Mouse (Mus musculus) forebrain, embryonic 16.5 days (tissue): ENCODE data around the gene Cd47. TPM values are rescaled to one million over a fixed set of nuclear protein-coding genes. Genes with fewer than 3 reads are reported as not detected.

ENCODE experiments used
- ATAC-seq: fragments of 200-750 bp; cut with Nextera tagmentation; 2 replicates; pipeline ENCODE4 v1.8.0; 2017; ENCODE audit warnings: mild to moderate bottlenecking, moderate library complexity
- H3K27ac ChIP-seq: fragments of 300-500 bp; sonication (generic); 2 replicates; pipeline ENCODE4 v1.5.1; 2014; ENCODE audit warnings: low read length, control low read depth
- H3K27me3 ChIP-seq: fragments of 300-500 bp; sonication (generic); replicated peaks from 2 replicates; pipeline ENCODE4 v1.6.1; 2014; ENCODE audit warnings: low read length; ENCODE audit not compliant: control insufficient read depth, insufficient read depth
- H3K36me3 ChIP-seq: fragments of 300-500 bp; sonication (generic); 2 replicates; pipeline ENCODE4 v1.6.1; 2014; ENCODE audit not compliant: control insufficient read depth, insufficient read depth
- H3K4me1 ChIP-seq: fragments of 300-500 bp; sonication (generic); replicated peaks from 2 replicates; pipeline ENCODE4 v1.6.1; 2014; ENCODE audit warnings: low read length; ENCODE audit not compliant: control insufficient read depth, insufficient read depth
- H3K4me2 ChIP-seq: fragments of 300-500 bp; sonication (generic); 2 replicates; pipeline ENCODE4 v1.6.1; 2014; ENCODE audit warnings: mild to moderate bottlenecking, low read length, control low read depth
- H3K4me3 ChIP-seq: fragments of 300-500 bp; sonication (generic); replicated peaks from 2 replicates; pipeline ENCODE4 v1.5.1; 2014; ENCODE audit warnings: mild to moderate bottlenecking, low read length, control low read depth
- H3K9ac ChIP-seq: fragments of 300-500 bp; sonication (generic); replicated peaks from 2 replicates; pipeline ENCODE4 v1.6.1; 2014; ENCODE audit warnings: low read depth, low read length, control low read depth
- H3K9me3 ChIP-seq: fragments of 300-500 bp; sonication (generic); 2 replicates; pipeline ENCODE4 v1.6.1; 2016; ENCODE audit warnings: low read length; ENCODE audit not compliant: control insufficient read depth
- WGBS: fragments of 180-500 bp; shearing (Covaris S2); extraction: QIAGEN DNeasy Blood & Tissue Kit; methylation state at CpG from one replicate; pipeline ENCODE4 v1.1.7; 2014; 5-methylcytosine and 5-hydroxymethylcytosine counted together
- polyA plus RNA-seq: library from polyadenylated mRNA; unstranded; fragments of >200 nt; fragmentation: Nextera tagmentation; extraction: Ambion mirVana; gene quantifications from 2 replicates; pipeline ENCODE4 v1.2.1, GENCODE M21; 2015

Gene Cd47
- polyA plus RNA-seq, 1 experiment from 2014 or later: 131 TPM

DNA sequence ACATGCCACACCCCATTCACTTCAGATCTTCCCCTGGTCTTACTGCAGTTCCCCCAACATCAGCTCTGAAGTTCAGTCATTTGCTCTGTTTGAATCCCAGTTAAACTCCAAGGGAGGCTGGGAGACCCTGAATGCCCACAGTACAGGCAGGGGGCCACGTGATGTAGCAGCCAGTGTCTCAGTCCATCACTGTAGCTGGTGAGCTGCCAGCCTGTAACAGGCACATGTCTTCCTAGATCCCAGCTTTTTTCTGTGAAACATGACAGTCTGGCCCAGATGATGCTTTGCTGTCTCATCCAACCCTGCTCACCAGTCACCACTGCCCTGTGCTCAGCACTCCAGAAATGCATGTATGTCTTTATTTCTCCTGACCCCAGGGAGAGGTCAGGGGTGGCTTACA is 124.6 kb downstream of the Cd47 start:
- ATAC-seq: peak; percentile 48; the same call in 1 of the 2 replicates
- Histone ChIP-seq H3K9me3 (no peaks in the 10 kb centered on the region; the same call in 1 of the 2 replicates), H3K9ac (no peak overlapping the region), H3K27ac (no peak overlapping the region), H3K27me3 (no peaks in the 10 kb centered on the region), H3K4me3 (no peak overlapping the region), H3K4me1 (0 out of 2 replicates have a peak, but pooled peaks cover 4% of the 10 kb centered on the region), H3K36me3 (no peaks in the 10 kb centered on the region), H3K4me2 (no peak overlapping the region)
- 36% methylated on average over 1 of the region's 1 CpGs for WGBS

DNA sequence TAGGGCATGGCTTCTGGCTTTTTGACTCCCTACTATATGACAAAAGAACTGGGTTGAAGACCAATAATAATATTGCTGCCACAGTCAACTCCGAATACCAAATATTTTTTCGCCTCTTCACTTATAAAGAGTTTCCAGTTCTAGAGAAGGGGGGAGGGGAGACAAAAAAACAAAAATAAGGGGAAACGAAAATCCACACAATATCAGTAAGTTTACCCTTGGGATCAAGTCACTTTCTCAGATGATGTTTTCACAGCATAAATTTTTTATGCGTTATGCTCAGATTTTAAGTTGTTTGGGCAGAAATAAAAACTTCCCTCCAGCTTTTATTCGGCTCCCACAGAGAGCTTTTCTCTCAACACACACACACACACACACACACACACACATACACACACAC is 132.9 kb downstream of the Cd47 start:
- 0 out of 2 replicates have a peak, but pooled peaks cover 6% of the 10 kb centered on the region for H3K4me1 ChIP-seq
- no peak overlapping the region for H3K4me2 ChIP-seq
- H3K9ac ChIP-seq: no peak overlapping the region
- WGBS: 86% methylated on average over 5 of the region's 5 CpGs
- H3K4me3 ChIP-seq: no peak overlapping the region
- no peaks in the 10 kb centered on the region for H3K27me3 ChIP-seq
- no peaks in the 10 kb centered on the region; the same call in 1 of the 2 replicates for H3K9me3 ChIP-seq
- H3K36me3 ChIP-seq: no peaks in the 10 kb centered on the region
- H3K27ac ChIP-seq: no peak overlapping the region
- no peak for ATAC-seq

- Histone ChIP-seq H3K27ac (no peak overlapping the region), H3K4me3 (no peak overlapping the region), H3K4me1 (0 out of 2 replicates have a peak, but pooled peaks cover 6% of the 10 kb centered on the region), H3K9me3 (no peaks in the 10 kb centered on the region), H3K36me3 (no peaks in the 10 kb centered on the region), H3K4me2 (no peak overlapping the region), H3K27me3 (no peaks in the 10 kb centered on the region), H3K9ac (no peak overlapping the region)
- 88% methylated on average over 6 of the region's 6 CpGs for WGBS
- no peak for ATAC-seq
Observed at GRCm38 (mm10) chr16:49936008-49936443, 135.7 kb downstream of the Cd47 start.

- Histone ChIP-seq H3K9me3 (no peaks in the 10 kb centered on the region), H3K36me3 (no peaks in the 10 kb centered on the region), H3K27me3 (no peaks in the 10 kb centered on the region), H3K9ac (no peak overlapping the region), H3K4me2 (no peak overlapping the region), H3K4me1 (0 out of 2 replicates have a peak, but pooled peaks cover 6% of the 10 kb centered on the region), H3K27ac (no peak overlapping the region), H3K4me3 (no peak overlapping the region)
- ATAC-seq: peak; percentile 87
- 22% methylated on average over 5 of the region's 5 CpGs for WGBS
Observed at GRCm38 (mm10) chr16:49936793-49937192, 136.5 kb downstream of the Cd47 start.

- 52% methylated on average over 11 of the region's 11 CpGs for WGBS
- Histone ChIP-seq H3K27ac (no peak overlapping the region), H3K9me3 (no peaks in the 10 kb centered on the region), H3K4me1 (0 out of 2 replicates have a peak, but pooled peaks cover 6% of the 10 kb centered on the region), H3K27me3 (no peaks in the 10 kb centered on the region), H3K4me2 (no peak overlapping the region), H3K36me3 (no peaks in the 10 kb centered on the region), H3K9ac (no peak overlapping the region), H3K4me3 (no peak overlapping the region)
- peak; percentile 31; the same call in 1 of the 2 replicates for ATAC-seq
Observed at GRCm38 (mm10) chr16:49937218-49938165, 137.2 kb downstream of the Cd47 start.

DNA sequence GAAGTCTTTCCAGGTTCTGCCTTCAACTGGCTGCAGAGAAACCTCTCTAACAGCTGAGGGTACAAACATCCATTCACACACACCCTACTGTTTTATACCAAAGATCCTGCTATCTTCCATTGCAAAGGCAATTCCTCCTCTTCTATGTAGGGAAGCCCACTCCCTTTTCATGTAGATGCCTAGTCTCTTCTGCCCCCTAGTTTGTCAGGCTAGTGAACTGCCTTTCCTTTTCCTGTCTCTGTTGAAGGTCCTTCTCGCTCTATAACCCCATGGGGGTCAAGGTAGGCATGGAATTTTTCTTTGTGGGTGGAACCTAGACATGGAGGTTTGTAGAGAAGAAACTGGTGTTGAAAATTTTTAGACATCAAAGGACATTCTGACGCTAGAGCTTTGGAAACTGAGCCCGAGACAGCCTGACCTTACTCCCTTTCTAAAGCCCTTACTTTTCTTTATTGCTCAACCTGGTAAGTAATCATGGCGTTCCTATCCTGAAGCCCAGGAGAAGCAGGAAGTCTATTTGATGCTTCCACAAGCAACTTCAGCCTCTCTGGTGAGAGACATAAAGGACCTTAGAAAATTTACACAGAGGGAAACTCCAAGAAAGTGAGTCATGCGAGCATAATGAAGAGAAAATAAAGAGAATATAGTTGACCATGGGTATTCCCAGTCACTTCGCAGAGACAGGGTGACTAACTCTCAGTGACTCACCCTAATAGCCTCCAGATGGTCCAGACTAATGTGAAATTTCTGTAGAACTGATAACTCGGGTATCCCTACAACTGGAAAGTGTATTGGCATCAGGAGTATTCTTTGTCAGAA is 138.4 kb downstream of the Cd47 start:
- Histone ChIP-seq H3K9me3 (no peaks in the 10 kb centered on the region), H3K4me3 (no peak overlapping the region), H3K36me3 (no peaks in the 10 kb centered on the region), H3K4me2 (no peak overlapping the region), H3K4me1 (0 out of 2 replicates have a peak, but pooled peaks cover 6% of the 10 kb centered on the region), H3K27ac (no peak overlapping the region), H3K27me3 (no peaks in the 10 kb centered on the region), H3K9ac (no peak overlapping the region)
- ATAC-seq: no peak
- 83% methylated on average over 7 of the region's 7 CpGs for WGBS

DNA sequence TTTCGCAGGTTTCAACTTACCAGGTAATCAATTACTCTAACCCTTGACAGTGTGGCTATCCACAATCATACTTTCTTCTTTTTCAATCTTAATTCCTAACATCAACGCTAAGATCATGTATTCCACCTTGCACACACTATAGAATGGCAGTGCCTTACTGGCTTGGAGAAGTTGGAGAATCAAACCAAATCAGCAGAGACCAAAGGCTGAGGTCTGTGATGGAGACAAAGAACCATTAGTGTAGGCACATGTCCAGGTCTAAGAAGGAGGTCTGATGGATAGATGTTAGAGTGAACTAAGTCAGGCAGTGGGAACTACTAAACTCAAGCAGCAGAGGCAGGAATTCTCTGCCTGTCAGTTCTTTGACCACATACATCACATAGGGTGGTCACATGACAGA is 139.0 kb downstream of the Cd47 start:
- no peak overlapping the region for H3K27ac ChIP-seq
- no peaks in the 10 kb centered on the region for H3K36me3 ChIP-seq
- no peak for ATAC-seq
- H3K9ac ChIP-seq: no peak overlapping the region
- no peaks in the 10 kb centered on the region for H3K9me3 ChIP-seq
- H3K4me3 ChIP-seq: no peak overlapping the region
- H3K27me3 ChIP-seq: no peaks in the 10 kb centered on the region
- H3K4me1 ChIP-seq: 0 out of 2 replicates have a peak, but pooled peaks cover 6% of the 10 kb centered on the region
- no peak overlapping the region for H3K4me2 ChIP-seq
- 96% methylated on average over 2 of the region's 2 CpGs for WGBS

GRCm38 (mm10) chr16:49940473-49940872 is 140.1 kb downstream of the Cd47 start:
- H3K4me1 ChIP-seq: 0 out of 2 replicates have a peak, but pooled peaks cover 6% of the 10 kb centered on the region

DNA sequence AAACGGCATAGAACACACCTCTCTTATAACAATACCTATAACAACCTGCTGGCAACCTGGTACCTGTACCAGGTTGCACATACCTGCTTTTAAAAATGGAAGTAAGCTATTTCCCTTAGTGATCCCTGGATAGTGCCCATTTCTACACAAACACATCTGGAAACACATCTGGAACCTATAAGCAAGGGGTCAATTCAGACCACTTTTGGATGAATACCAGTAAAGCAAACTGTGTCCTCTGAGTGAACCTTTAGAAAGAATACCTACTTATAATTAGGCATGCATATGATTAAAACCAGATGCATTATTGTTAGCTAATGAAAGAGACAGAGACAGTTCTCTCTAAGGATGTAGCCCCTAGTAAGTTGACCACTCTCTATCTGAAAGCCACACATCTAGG is 140.7 kb downstream of the Cd47 start:
- H3K9ac ChIP-seq: no peak overlapping the region
- 84% methylated on average over 1 of the region's 1 CpGs for WGBS
- no peaks in the 10 kb centered on the region for H3K9me3 ChIP-seq
- no peaks in the 10 kb centered on the region for H3K36me3 ChIP-seq
- ATAC-seq: no peak
- H3K27me3 ChIP-seq: no peaks in the 10 kb centered on the region
- 0 out of 2 replicates have a peak, but pooled peaks cover 6% of the 10 kb centered on the region for H3K4me1 ChIP-seq
- H3K4me3 ChIP-seq: no peak overlapping the region
- no peak overlapping the region for H3K4me2 ChIP-seq
- H3K27ac ChIP-seq: no peak overlapping the region

More at GRCm38 (mm10) chr16:49940473-49940872, 140.1 kb downstream of the Cd47 start:
- no peak overlapping the region for H3K27ac ChIP-seq
- no peaks in the 10 kb centered on the region for H3K27me3 ChIP-seq
- no peak overlapping the region for H3K4me3 ChIP-seq
- ATAC-seq: no peak
- no peak overlapping the region for H3K4me2 ChIP-seq
- H3K9ac ChIP-seq: no peak overlapping the region
- H3K36me3 ChIP-seq: no peaks in the 10 kb centered on the region
- no peaks in the 10 kb centered on the region for H3K9me3 ChIP-seq
